Mouse (Mus musculus) kidney, adult 8-10 months (tissue): ENCODE data around the gene Rala.
"Not testable (repeated sequence)": the region's sequence is repeated elsewhere in the genome, so short reads cannot be mapped to it uniquely, and the experiment has no call there.

Experiments used
- DNase-seq, 2 experiments: peaks; one replicate each; pipeline ENCODE4 v3.0.0; 2022

The Rala gene

DNA sequence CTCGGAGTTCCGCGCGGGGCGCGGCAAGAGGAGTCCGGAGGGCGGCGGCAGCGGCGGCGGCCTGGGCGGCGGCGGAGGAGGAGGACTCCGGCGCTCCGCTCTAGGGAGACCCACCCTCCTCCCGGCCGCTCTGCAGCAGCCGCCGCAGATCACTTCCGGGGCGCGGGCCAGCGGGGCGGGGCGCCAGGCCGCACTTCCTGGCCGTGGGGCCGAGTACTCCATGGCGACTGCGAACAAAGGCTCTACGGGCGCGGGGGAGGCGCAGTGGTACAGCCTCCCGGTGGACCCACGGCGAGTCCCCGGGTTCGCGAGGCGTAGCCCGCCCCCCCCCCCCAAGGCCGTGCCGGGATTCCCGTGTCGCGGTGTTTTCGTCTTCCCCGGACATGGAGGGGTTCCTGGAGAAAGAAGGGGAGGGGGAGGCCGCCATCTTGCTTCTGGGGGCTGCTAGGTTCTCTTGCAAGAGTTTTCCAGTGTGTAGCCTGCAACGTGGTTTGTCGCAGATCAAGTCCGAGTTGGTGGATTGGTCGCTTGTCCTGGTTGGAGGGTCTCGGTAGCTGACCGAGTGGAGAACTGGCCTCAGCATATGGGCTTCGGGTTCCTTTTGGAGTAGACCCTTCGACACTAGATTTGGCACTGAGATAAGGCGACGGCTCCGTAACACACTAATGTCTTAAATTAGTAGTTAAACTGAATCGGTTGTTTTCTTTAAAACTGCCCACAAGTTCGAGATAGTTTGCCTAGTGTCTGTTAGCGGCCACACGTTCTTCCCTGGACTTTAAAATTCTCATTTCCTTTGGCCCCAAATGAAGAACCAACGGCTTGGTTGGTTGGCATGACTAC lies at the start of gene Rala:
TSS of gene Rala (minus strand) at position 162 of the 840 bp plus-strand sequence.
- peak; percentile 92 to 93 for DNase-seq

GRCm38 (mm10) chr13:17993515-17993847 lies 49.4 kb upstream of the Rala start:
- no peak for DNase-seq

GRCm38 (mm10) chr13:17992697-17993514 lies 48.9 kb upstream of the Rala start, which contains the start of gene Yae1d1:
Gene Yae1d1, minus strand, starts transcription at chr13:17993349.
- DNase-seq, result peak; percentile 83 to 87

GRCm38 (mm10) chr13:17992009-17992408 lies 48.0 kb upstream of the Rala start:
- no peak for DNase-seq

DNA sequence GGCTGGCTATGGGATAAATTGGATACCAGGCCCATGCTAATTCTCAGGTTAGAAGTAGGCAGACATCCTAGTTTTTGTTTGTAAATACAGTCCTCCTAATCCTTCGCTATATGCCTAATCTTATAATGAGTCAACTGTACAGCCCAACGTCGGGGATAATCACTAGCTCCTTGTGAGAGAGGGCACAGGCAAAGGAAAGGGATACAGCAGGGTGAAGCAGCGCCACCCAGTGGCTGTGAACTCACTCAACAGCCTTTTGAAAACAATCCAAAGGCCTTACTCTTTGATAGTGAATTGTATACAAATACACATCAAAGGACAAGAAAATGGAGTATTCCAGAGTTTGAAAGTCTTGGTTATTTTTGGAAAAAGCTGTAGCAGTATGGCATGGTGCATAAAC lies 39.2 kb upstream of the Rala start:
- DNase-seq, result peak; percentile 8 to 36

DNA sequence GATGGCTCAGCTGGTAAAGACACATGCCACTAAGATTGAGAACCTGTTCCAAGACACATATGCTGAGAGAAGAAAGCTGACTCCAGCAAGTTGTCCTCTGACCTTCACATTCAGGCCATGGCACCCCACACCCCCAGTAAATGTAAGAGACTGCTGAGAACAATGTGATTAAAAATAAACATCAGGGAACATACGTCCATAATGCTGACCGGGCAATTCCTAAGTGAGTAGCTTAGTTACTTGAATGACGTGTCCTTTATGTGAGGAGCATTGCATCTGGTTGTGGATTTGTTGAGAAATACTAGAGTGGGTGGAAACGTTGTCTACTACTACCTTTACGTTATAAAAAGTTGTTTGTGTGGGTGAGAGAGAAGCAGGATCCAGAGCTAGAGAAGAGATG lies 38.6 kb upstream of the Rala start:
- DNase-seq, result no peak

DNA sequence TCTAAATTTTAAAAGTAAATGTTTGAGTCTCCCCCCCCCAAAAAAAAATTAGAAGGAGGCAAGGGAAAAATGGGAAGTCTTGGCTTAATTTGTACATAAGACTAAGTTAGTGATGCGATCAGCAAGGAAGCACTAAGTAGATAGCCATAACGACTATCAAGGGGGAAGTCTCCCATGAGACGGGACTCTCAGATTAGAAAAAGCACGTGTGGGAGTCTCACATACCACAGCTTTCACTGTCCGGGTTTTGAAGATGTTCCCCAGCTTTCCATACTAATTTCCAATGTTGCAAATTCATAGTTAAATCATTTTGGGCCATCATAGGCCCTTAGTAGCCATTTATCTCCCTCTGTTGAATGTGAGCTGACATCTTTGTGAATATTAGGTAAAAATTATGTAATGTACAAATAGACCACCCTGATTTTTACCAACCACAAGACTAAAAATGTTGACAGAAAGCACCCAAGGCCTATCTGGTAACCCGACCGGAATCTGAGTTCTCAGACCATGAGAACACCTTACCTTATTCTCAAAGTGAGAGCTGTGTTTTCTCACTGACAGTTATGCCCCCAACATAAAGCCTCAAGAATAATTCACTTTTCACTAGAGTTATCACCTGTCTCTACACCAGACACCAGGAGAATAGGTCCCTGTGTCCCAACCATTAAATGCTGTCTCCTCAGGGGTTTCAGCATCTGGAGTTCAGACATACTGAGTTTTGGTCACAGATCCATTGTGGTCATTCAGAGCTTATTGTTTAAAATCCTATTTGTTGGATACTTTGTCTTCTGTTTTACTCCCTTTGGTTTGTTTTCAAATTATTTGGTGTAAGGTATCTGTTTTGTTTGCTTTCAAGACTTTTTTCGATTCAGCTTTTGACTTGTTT lies 33.1 kb upstream of the Rala start:
- DNase-seq, result no peak

GRCm38 (mm10) chr13:17975891-17976290 lies 31.9 kb upstream of the Rala start:
- peak in 1 of 2 experiments; percentile 9 for DNase-seq

- DNase-seq, result no peak
Measured at GRCm38 (mm10) chr13:17975457-17975856, 31.4 kb upstream of the Rala start.

DNA sequence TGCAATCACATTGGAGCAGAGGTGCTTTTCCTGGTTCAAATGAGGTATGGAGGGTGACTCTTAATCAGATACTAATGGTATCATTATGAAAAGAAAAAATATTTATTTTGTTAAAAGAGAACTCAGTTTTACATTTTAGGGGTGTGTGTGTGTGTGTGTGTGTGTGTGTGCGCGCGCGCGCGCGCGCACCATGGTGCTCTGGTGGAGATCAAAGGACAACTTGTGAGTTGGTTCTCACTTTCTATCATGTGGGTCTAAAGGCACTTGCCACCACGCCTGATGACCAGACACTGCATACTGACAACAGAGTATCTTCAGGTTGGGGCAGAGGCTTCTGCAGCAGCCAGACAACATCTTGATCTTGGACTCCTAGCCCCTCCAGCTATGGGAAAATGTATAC lies 30.7 kb upstream of the Rala start:
- no peak for DNase-seq

DNA sequence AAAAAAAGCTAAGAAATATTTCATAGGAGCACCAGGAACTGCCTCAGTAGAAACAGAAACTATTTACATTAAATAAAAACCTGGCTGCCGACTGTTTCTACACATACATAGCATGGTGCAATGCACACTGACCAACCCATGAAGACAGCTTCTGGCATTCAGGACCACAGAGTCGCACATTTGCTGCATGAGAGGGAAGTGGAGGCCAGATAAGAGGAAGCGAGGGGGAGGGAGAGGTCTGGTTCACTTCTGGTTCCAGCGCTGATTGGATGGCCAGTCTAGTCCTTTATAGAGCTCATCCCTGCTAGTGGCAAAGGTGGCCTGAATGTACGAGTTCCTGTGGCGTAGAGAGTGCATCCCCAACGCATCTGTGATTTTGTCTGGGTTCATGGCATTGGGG lies 16.6 kb upstream of the Rala start:
- DNase-seq, result no peak

- no peak for DNase-seq
Measured at GRCm38 (mm10) chr13:17954282-17954681, 10.2 kb upstream of the Rala start.

DNA sequence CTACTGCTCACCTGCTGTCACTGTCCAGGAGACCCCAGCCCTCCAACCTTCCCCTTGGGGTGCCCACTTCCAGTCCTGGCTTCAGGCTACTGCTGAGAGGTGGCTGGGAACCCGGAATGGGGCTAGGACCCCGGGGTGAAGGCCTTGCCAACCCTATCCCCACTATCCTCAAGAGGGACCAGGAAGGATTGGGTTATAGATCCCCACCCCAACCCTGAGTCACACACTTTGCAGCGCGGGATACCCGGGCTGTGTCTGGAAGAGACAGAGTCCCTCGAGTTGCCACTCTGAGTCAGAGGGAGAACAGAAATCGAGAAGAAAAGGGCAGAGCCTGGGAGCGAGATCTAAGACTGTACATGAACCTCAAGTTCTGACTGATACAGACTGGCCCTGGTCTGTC lies 6.5 kb upstream of the Rala start:
- not testable (repeated sequence) for DNase-seq

DNA sequence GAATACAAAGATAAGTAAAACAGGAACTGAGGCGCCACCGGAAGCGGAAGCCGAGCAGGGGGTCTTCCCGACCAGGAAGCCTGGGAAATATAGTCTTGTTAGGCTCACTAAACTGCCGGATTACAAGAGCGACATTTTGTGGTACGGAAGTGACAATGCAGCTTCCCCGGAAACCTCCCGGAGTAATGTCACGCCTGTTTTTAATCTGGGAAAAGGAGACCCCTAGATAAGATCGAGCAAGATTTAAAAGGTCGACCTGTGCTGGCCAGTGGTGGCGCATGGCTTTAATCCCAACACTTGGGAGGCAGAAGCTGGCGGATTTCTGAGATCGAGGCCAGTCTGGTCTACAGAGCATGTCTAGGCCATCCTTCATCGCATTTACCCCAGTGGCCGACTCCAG lies 5.5 kb upstream of the Rala start:
- DNase-seq, result no peak

GRCm38 (mm10) chr13:17943306-17944077 lies 547 bp downstream of the Rala start:
- DNase-seq, result peak; percentile 6 to 15

DNA sequence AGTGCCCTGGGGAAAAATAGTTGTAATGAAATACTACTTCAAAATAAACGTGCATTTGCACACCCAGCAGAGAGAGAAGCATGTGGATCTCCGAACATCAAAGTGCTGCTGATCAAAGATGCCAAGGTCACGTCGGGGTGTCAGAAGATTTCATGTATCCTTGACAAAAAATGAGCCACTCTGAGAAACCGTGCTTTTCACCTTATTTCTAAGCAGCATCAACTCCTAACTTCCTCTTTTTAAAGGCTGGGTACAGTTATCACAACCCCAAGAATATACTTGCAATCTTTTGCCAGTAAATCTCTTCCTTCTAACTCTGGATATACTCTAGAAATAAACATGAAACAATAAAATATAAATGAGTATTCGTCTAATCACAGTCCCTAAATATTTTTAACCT lies 1.7 kb downstream of the Rala start:
- no peak for DNase-seq

DNA sequence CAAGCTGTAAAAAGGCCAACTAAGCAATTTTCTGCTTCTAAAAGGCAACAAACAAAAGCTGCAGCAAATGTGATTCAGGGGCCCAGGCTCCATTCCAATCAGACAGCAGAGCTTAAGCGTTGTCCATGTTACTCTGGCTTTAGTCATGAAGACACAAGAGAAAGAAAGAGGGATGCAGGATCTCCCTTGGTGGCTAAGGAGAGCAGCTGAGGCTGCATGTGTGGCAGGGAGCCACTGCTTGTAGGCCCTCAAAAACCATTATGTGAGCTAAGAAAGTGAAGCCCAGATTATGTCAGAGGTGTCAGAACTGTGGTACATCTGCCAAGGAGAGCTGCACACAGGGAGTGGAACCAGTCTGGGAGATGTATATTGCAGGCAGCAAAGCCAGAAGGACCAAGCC lies 36.7 kb downstream of the Rala start:
- no peak for DNase-seq

DNA sequence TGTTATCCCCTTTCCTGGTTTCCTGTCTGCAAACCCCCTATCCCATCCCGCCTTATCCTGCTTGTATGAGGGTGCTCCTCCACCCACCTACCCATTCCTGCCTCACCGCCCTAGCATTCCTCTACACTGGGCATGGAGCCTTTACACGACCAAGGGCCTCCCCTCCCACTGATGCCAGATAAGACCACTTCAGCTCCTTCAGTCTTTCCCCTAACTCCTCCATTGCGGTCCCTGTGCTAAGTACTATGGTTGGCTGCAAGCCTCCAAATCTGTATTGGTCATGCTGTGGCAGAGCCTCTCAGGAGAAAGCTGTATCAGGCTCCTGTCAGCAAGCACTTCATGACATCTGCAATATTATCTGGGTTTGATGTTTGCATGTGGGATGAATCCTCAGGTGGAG lies 42.6 kb downstream of the Rala start:
- DNase-seq, result no peak

DNA sequence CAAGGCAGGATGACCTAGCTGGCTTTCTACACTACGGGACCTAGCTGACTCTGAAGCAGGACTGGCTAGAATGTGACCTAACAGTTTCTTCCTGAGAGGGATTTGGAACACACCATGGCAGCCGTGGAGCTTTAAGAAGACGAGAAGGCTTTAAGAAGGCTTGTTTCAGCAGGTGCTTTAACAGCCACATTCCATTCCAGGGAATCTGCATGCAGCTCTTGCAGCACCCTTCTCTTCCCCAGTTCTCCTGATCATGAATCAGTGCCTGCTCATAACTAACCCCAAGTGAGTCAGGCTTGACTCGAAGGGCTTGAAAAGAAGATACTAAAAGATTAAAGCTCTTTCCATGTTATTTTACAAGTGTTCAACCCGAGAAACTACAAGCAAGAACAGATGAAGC lies 43.4 kb downstream of the Rala start:
- DNase-seq, result no peak

- DNase-seq, result no peak
Measured at GRCm38 (mm10) chr13:17897040-17897439, 47.0 kb downstream of the Rala start.

GRCm38 (mm10) chr13:17891545-17891944 lies 52.5 kb downstream of the Rala start:
- no peak for DNase-seq

GRCm38 (mm10) chr13:17884211-17884610 lies 59.8 kb downstream of the Rala start:
- no peak for DNase-seq
